Mouse (Mus musculus) testis, adult 2 months (tissue): ENCODE data around the gene Tfpi.

Experiments
- CTCF ChIP-seq: fragments of 200-500 bp; IDR thresholded peaks from 2 replicates; pipeline ENCODE4 v1.5.1; 2012; ENCODE audit warnings: low read depth, mild to moderate bottlenecking, inconsistent platforms, low read length, moderate library complexity; ENCODE audit not compliant: control insufficient read depth, insufficient read depth, insufficient replicate concordance
- POLR2A ChIP-seq: fragments of 200-500 bp; IDR thresholded peaks from 2 replicates; pipeline ENCODE4 v1.6.1; 2012; ENCODE audit warnings: low read depth, mild to moderate bottlenecking, inconsistent platforms, low read length, moderate library complexity; ENCODE audit not compliant: control insufficient read depth

GRCm38 (mm10) chr2:84464956-84465355, 11.6 kb downstream of the Tfpi start:
- no peak for TF ChIP-seq CTCF
- TF ChIP-seq POLR2A, result no peak
